9 mouse cellular contexts compared by ENCODE assay signal in the genomic region with DNA sequence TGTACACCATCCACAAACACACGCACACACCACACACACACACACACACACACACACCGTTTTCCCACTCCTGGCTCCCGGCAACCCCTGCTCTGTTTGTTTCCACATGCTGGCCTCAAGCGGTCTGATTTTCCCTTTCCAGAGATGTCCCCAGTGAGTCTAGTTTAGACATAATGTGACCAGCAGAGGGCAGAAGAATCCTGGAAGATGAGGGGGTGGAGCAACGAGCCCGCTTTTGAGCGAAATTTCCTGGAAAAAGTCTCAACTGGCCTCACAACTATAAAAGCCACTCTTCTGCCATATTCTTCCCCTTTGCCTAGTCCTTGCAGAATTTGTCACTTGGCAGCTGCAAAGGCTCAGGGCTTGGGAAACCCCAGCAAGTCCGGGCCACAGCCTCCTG. TPM values are rescaled to one million over a fixed set of nuclear protein-coding genes. Genes with fewer than 3 reads are reported as not detected.
DNase-seq lines count a peak whose midpoint lies in the region; ATAC-seq and TF ChIP-seq lines count a peak whose summit lies in the region.
"Had no signal": no experiment of that assay in that cellular context is flagged by ENCODE, and none has a peak within 500 bp of the region (broad histone marks: within the 10 kb centered on the region; RNA-seq: fewer than 3 reads in every experiment).

No protein-coding gene starts in this region.

- 0 out of 2 replicates have a peak overlapping the region, but pooled peaks have one; percentile 9 for H3K9ac ChIP-seq in limb, embryonic 12.5 days (replicated peaks)
- no peak overlapping the region for H3K9ac ChIP-seq in neural tube, embryonic 11.5 days (ENCODE audit: low read length)

- H3K36me3 ChIP-seq in kidney, adult 2 months (ENCODE audit: control insufficient read depth, insufficient read depth, low read length) = no peaks in the 10 kb centered on the region
- H3K36me3 ChIP-seq in limb, embryonic 12.5 days = no peaks in the 10 kb centered on the region
- no peaks in the 10 kb centered on the region for H3K36me3 ChIP-seq in neural tube, embryonic 11.5 days (ENCODE audit: control insufficient read depth, insufficient read depth, low read length)

- peaks cover 8% of the 10 kb centered on the region for H3K27me3 ChIP-seq in kidney, adult 2 months (replicated peaks; ENCODE audit: control insufficient read depth, insufficient read depth, low read length)
- H3K27me3 ChIP-seq in limb, embryonic 12.5 days = peaks cover 91% of the 10 kb centered on the region
- H3K27me3 ChIP-seq in neural tube, embryonic 11.5 days (ENCODE audit: control insufficient read depth, insufficient read depth, low read length) = peaks cover 65% of the 10 kb centered on the region

- peak overlapping the region; percentile 8; the same call in 1 of the 2 replicates for H3K4me2 ChIP-seq in limb, embryonic 12.5 days
- no peak overlapping the region for H3K4me2 ChIP-seq in neural tube, embryonic 11.5 days (ENCODE audit: low read depth)

- no peaks in the 10 kb centered on the region for H3K9me3 ChIP-seq in limb, embryonic 12.5 days
- H3K9me3 ChIP-seq in neural tube, embryonic 11.5 days (ENCODE audit: control insufficient read depth, low read length) = no peaks in the 10 kb centered on the region

- H3K27ac ChIP-seq in kidney, adult 2 months (ENCODE audit: insufficient read depth, low read depth, low read length) = no peak overlapping the region
- no peak overlapping the region for H3K27ac ChIP-seq in limb, embryonic 12.5 days
- H3K27ac ChIP-seq in neural tube, embryonic 11.5 days (ENCODE audit: low read depth, low read length) = no peak overlapping the region

- TF ChIP-seq POLR2A in kidney, adult 2 months (IDR thresholded peaks at IDR 0.05; ENCODE audit: low read depth, low read length) = no peak

- WGBS in kidney, adult 2 months = 4% methylated on average over 8 of the region's 8 CpGs
- WGBS in limb, embryonic 12.5 days = 2% methylated on average over 8 of the region's 8 CpGs
- WGBS in neural tube, embryonic 11.5 days = under 1% methylated on average over 8 of the region's 8 CpGs

- peak; percentile 52 for DNase-seq in urinary bladder, postnatal 25 days (ENCODE audit: low spot score)
- no peak for DNase-seq in urinary bladder, adult 2 months (ENCODE audit: low spot score)
- peak; percentile 82 to 91 for DNase-seq in cerebellum, postnatal 10 days
- peak; percentile 77 for DNase-seq in kidney, adult 2 months
- DNase-seq in neural tube, embryonic 11.5 days (ENCODE audit: low spot score) = peak; percentile 75
- no peak for DNase-seq in B cell, adult 2 months

- no peaks in the 10 kb centered on the region; the same call in 1 of the 2 replicates for H3K4me1 ChIP-seq in kidney, adult 2 months (ENCODE audit: control insufficient read depth, insufficient read depth, low read length)
- H3K4me1 ChIP-seq in limb, embryonic 12.5 days (replicated peaks) = peaks cover 22% of the 10 kb centered on the region
- H3K4me1 ChIP-seq in neural tube, embryonic 11.5 days (ENCODE audit: control insufficient read depth, insufficient read depth, low read length) = no peaks in the 10 kb centered on the region

- H3K4me3 ChIP-seq in kidney, adult 2 months (ENCODE audit: insufficient read depth, low read depth, low read length) = no peak overlapping the region
- no peak overlapping the region for H3K4me3 ChIP-seq in limb, embryonic 12.5 days (replicated peaks)
- H3K4me3 ChIP-seq in neural tube, embryonic 11.5 days (ENCODE audit: low read depth, low read length) = no peak overlapping the region
- H3K4me3 ChIP-seq: erythroblast, embryonic 14.5 days had no signal

- peak; percentile 64 for ATAC-seq in granulocyte monocyte progenitor cell, adult 5-6 weeks (replicated peaks; ENCODE audit: poor library complexity, severe bottlenecking)
- peak; percentile 14 for ATAC-seq in limb, embryonic 12.5 days (ENCODE audit: insufficient number of reproducible peaks, insufficient read depth, low FRiP score, low TSS enrichment, low read depth)
- ATAC-seq in neural tube, embryonic 11.5 days (ENCODE audit: insufficient read depth, low FRiP score, low TSS enrichment) = 0 out of 2 replicates have a peak, but pooled peaks have one; percentile 48

- TF ChIP-seq CTCF in kidney, adult 2 months (conservative IDR thresholded peaks at IDR 0.05; ENCODE audit: insufficient read depth, insufficient read length, low read depth, low read length) = peak; percentile 70

RNA-seq across cellular contexts. Expression of gene Barx1, which starts 7.2 kb away (rescaled TPM):
- not detected in 2 replicates for polyA plus RNA-seq in urinary bladder, adult 2 months (2012; rRNA removed)
- not detected in 2 replicates for total RNA-seq in granulocyte monocyte progenitor cell, adult 5-6 weeks (2014; fragmentation: Nextera tagmentation)
- not detected in 2 replicates for total RNA-seq in granulocyte monocyte progenitor cell, adult 5-6 weeks (2017)
- not detected in 2 replicates for polyA plus RNA-seq in kidney, adult 2 months (2012; rRNA removed)
- polyA plus RNA-seq in limb, embryonic 12.5 days (2016; fragmentation: Nextera tagmentation; extraction: Ambion mirVana) = 2.7 and 4.8 TPM in 2 replicates
- 0.51 TPM in 1 of 2 replicates, not detected in the other for polyA plus RNA-seq in neural tube, embryonic 11.5 days (2014; fragmentation: Nextera tagmentation; extraction: Ambion mirVana)
- polyA plus RNA-seq: erythroblast, embryonic 14.5 days had no signal

RNA-seq across cellular contexts. Expression of gene Ptpdc1, which starts 30.2 kb away (rescaled TPM):
- 4.5 and 8.1 TPM in 2 replicates for polyA plus RNA-seq in urinary bladder, adult 2 months (2012; rRNA removed)
- total RNA-seq in granulocyte monocyte progenitor cell, adult 5-6 weeks (2014; fragmentation: Nextera tagmentation) = 3.2 TPM in 1 of 2 replicates, not detected in the other
- total RNA-seq in granulocyte monocyte progenitor cell, adult 5-6 weeks (2017) = 0.82 and 1.1 TPM in 2 replicates
- 7.7 and 8.5 TPM in 2 replicates for polyA plus RNA-seq in kidney, adult 2 months (2012; rRNA removed)
- polyA plus RNA-seq in limb, embryonic 12.5 days (2016; fragmentation: Nextera tagmentation; extraction: Ambion mirVana) = 20.1 and 21.1 TPM in 2 replicates
- 14.5 and 15.0 TPM in 2 replicates for polyA plus RNA-seq in neural tube, embryonic 11.5 days (2014; fragmentation: Nextera tagmentation; extraction: Ambion mirVana)
- polyA plus RNA-seq: erythroblast, embryonic 14.5 days had no signal

Comparison
In these comparisons a context has a peak if more than half of its experiments do, and no peak if none do; other contexts are left out.
1. DNase-seq: peak in urinary bladder, postnatal 25 days (single experiment), cerebellum, postnatal 10 days (2 of 2), kidney, adult 2 months (single experiment) and neural tube, embryonic 11.5 days (single experiment); none in urinary bladder, adult 2 months (single experiment) and B cell, adult 2 months (0 of 2).
2. ATAC-seq: peak in every context shown above with its lines; median percentile 64 in granulocyte monocyte progenitor cell, adult 5-6 weeks; 48 in neural tube, embryonic 11.5 days; 14 in limb, embryonic 12.5 days.